Comparison of ENCODE assay signal across 8 mouse cellular contexts in genomic region chr4:59188802-59189545, GRCm38 (mm10). TPM values are rescaled to one million over a fixed set of nuclear protein-coding genes. Genes with fewer than 3 reads are reported as not detected.
DNase-seq lines count a peak whose midpoint lies in the region.

TSS of gene Ugcg (plus strand) at chr4:59189257.

- peaks cover 3% of the 10 kb centered on the region; the same call in 1 of the 2 replicates for H3K36me3 ChIP-seq in hindbrain, embryonic 10.5 days

- peak within 1 kb of the TSS; percentile 85 for H3K4me3 ChIP-seq in hindbrain, embryonic 10.5 days

- H3K27me3 ChIP-seq in hindbrain, embryonic 10.5 days (ENCODE audit: insufficient read depth, poor library complexity, severe bottlenecking) = no peaks in the 10 kb centered on the region

- peak; percentile 85 for DNase-seq in MN1 (ENCODE audit: low spot score)
- DNase-seq in cerebellum, adult 9-10 months = peak; percentile 76
- peak; percentile 66 to 77 for DNase-seq in frontal cortex, adult 2 months (ENCODE audit: extremely low spot score in 1 of 2, low spot score in 1 of 2)
- peak; percentile 77 for DNase-seq in hindbrain, embryonic 10.5 days (ENCODE audit: low spot score)
- peak; percentile 65 to 68 for DNase-seq in layer of hippocampus, postnatal 14 days (ENCODE audit: low spot score in 2 of 2)
- peak; percentile 82 for DNase-seq in lung, postnatal 10 days
- peak; percentile 85 for DNase-seq in ovary, postnatal 36 days (ENCODE audit: low spot score)
- peak; percentile 84 for DNase-seq in thymus, postnatal 14 days

- WGBS in hindbrain, embryonic 10.5 days = under 1% methylated on average over 95 of the region's 99 CpGs

- H3K4me1 ChIP-seq in hindbrain, embryonic 10.5 days (replicated peaks) = peaks cover 12% of the 10 kb centered on the region

- H3K9me3 ChIP-seq in hindbrain, embryonic 10.5 days = no peaks in the 10 kb centered on the region

- peak within 1 kb of the TSS; percentile 97 for H3K27ac ChIP-seq in hindbrain, embryonic 10.5 days

RNA-seq across cellular contexts. Expression of gene Ugcg, which starts in this region (rescaled TPM):
- 63.7 TPM in 2 replicates for polyA plus RNA-seq in frontal cortex, adult 2 months (2012; rRNA removed)
- 9.0 and 10.0 TPM in 2 replicates for polyA plus RNA-seq in hindbrain, embryonic 10.5 days (2016; fragmentation: Nextera tagmentation; extraction: Ambion mirVana)
- total RNA-seq in layer of hippocampus, postnatal 14 days (2021) = 10 to 100 TPM; 78.2 to 78.4 TPM

Comparison
In these comparisons a context has a peak if more than half of its experiments do, and no peak if none do; other contexts are left out.
1. Peak in every context shown above with its lines: DNase-seq, H3K4me3 ChIP-seq and H3K27ac ChIP-seq.